Mouse (Mus musculus): ENCODE data around the gene Nsrp1. TPM values are rescaled to one million over a fixed set of nuclear protein-coding genes. Genes with fewer than 3 reads are reported as not detected.

Nsrp1 gene
- polyA plus RNA-seq, 1 experiment from 2014 or later = 70.8 TPM

DNA sequence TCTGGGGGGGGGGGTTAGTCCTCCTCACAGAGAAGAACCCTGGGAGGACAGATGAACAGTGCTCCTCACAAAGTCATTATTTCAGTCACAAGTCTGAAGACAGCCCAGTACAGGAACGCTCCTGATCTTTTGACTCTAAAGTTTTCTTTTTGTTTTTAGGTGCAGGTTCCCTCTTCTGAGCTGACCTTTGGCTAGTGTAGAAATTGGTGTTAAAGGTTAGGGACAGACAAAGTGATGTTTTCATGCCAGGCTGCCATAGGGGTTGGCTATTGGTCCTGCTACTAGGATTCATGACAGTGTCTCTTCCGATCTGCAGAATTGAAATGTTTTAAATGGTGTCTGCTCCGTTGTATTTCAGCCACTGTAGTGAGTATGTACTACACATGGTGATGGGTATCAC is 50.1 kb downstream of the Nsrp1 start:
- H3K27ac ChIP-seq (replicated peaks) = no peak overlapping the region
- no peak overlapping the region for H3K4me3 ChIP-seq
- no peaks in the 10 kb centered on the region for H3K9me3 ChIP-seq
- WGBS = 87% methylated on average over 3 of the region's 3 CpGs
- no peaks in the 10 kb centered on the region for H3K27me3 ChIP-seq (replicated peaks; ENCODE audit: low read depth, poor library complexity, severe bottlenecking)
- no peaks in the 10 kb centered on the region for H3K4me1 ChIP-seq
- no peak for DNase-seq (ENCODE audit: low spot score)
- H3K36me3 ChIP-seq (replicated peaks) = no peaks in the 10 kb centered on the region

DNA sequence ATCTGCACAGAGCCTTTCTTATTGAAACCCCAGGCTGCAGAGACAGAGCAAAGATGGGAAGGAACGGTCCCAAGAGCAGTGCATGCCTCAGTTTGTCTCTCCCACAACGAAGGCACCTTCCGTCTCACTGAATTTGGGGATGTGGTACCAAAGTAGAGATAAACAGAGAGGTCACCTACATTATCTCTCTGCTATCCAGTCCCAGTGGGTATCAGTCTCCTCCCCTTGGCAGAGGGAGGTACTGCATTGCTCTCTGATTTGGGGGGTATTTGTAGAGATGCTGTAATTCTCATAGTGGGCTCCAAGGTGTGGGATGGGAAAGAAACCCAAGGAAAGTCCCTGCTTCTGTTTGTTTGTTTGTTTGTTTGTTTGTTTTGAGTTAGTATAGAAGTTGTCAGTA is 51.7 kb downstream of the Nsrp1 start:
- H3K27ac ChIP-seq (replicated peaks) = no peak overlapping the region
- DNase-seq (ENCODE audit: low spot score) = no peak
- H3K4me1 ChIP-seq = no peaks in the 10 kb centered on the region
- WGBS = 71% methylated on average over 3 of the region's 3 CpGs
- H3K9me3 ChIP-seq = no peaks in the 10 kb centered on the region
- no peaks in the 10 kb centered on the region for H3K27me3 ChIP-seq (replicated peaks; ENCODE audit: low read depth, poor library complexity, severe bottlenecking)
- no peak overlapping the region for H3K4me3 ChIP-seq
- no peaks in the 10 kb centered on the region for H3K36me3 ChIP-seq (replicated peaks)

DNA sequence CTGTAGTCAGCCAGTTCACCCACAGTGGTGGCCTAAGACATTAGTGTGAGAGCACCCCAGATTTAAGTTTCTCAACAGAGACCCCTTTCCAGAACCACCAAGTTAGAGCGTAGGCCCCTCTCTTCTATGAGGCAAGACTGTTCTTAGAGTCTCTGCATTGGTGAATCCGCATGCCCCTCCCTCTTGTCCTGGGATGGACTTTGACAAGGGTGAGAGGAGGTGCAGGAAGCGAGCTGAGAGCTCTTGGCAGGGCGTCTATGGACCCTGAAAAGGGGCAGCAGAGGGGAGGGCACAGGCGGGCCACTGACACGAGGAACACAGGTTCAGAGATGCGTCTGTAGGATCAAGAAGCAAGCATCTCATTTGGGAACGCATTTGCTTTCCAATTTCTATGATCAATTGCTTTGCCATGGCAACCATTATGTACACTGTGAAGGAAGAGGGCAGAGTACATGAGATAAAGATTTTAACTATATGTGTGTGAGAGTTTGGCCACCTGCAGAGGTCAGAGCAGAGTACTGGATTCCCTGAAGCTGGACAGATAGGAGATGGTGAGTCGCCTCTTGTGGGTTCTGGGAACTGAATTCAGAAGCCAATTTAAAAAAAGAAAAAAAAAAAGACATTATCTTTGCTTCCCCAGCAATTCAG is 56.4 kb downstream of the Nsrp1 start:
- 75% methylated on average over 9 of the region's 9 CpGs for WGBS
- H3K9me3 ChIP-seq = no peaks in the 10 kb centered on the region
- no peak overlapping the region for H3K27ac ChIP-seq (replicated peaks)
- DNase-seq (ENCODE audit: low spot score) = no peak
- no peaks in the 10 kb centered on the region for H3K27me3 ChIP-seq (replicated peaks; ENCODE audit: low read depth, poor library complexity, severe bottlenecking)
- no peaks in the 10 kb centered on the region for H3K4me1 ChIP-seq
- H3K4me3 ChIP-seq = no peak overlapping the region
- H3K36me3 ChIP-seq (replicated peaks) = no peaks in the 10 kb centered on the region

DNA sequence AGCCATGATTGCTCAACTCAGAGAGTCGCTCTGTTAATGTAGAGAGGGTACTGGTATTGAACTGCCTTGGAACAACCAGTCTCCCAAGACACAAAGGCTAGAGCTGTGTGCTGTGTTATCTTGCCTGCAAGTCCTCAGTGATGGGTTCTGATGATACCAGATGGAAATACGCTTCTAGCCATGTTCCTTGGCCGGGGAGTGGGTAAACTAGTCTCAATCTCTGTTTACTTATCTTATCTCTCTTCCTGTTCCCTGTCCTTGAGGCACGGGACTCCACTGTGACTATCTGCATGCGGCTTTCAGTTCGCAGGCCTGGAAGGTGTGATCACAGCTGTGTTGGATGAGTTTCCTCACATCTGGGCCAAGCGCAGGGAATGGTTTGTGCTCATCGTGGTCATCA is 58.7 kb downstream of the Nsrp1 start:
- H3K4me1 ChIP-seq = no peaks in the 10 kb centered on the region
- no peaks in the 10 kb centered on the region for H3K9me3 ChIP-seq
- H3K27me3 ChIP-seq (replicated peaks; ENCODE audit: low read depth, poor library complexity, severe bottlenecking) = no peaks in the 10 kb centered on the region
- no peaks in the 10 kb centered on the region for H3K36me3 ChIP-seq (replicated peaks)
- H3K4me3 ChIP-seq = no peak overlapping the region
- DNase-seq (ENCODE audit: low spot score) = no peak
- 78% methylated on average over 8 of the region's 8 CpGs for WGBS
- H3K27ac ChIP-seq (replicated peaks) = no peak overlapping the region

DNA sequence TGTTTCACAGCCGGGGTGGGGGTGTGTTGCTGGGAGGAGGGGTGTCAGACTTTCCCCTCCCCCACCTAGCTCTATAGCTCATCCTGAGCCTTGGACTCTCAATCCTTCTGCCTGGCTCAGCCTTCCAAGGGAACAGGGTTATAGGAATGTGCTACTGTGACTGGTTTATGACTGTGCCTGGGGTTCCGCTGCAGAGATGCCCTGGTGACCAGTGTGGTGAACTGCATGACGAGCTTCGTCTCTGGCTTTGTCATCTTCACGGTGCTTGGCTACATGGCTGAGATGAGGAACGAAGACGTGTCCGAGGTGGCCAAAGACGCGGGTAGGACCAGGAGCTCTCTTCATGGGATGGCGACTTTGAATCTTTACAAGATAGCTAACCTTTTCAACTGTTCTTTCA is 60.2 kb downstream of the Nsrp1 start:
- Histone ChIP-seq H3K27me3 (replicated peaks; ENCODE audit: low read depth, poor library complexity, severe bottlenecking) (no peaks in the 10 kb centered on the region), H3K9me3 (no peaks in the 10 kb centered on the region), H3K27ac (replicated peaks) (no peak overlapping the region), H3K4me3 (no peak overlapping the region), H3K36me3 (replicated peaks) (no peaks in the 10 kb centered on the region), H3K4me1 (no peaks in the 10 kb centered on the region)
- WGBS = 85% methylated on average over 11 of the region's 11 CpGs
- no peak for DNase-seq (ENCODE audit: low spot score)

DNA sequence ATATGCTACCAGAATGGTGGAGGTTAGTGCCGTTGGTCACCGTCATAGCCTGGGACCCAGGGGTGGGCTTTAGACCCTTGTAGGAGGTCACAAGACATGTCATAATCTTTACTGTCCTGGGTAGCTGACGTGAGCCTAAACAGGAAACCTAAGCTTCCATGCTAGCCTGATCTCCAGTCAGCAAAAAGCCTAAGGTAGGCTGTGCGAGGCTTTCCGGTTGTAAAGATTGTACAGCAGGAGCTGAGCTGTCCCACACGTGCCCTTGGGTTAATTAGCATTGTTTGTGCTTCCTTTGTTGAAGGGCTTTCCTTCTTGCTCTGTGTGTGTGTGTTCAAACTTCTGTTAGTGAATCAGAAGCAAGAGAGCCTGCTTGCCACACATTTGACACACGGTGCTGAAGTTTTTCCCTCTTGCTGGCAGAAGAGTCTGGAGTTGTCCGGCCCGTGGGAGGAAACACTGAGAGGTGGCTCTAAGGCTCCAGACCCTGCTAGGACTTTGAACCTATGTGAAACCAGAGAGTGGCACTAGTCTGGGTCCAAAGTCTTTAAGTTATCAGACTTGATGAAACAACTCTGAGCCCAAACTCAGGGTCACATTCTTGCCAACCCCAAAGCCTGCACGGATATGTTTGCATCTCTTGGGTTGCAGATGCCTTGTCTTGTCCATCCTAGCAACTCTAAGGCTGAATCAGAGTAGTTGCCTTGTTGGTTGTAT is 67.3 kb downstream of the Nsrp1 start:
- Histone ChIP-seq H3K9me3 (no peaks in the 10 kb centered on the region), H3K4me1 (peaks cover 9% of the 10 kb centered on the region), H3K36me3 (replicated peaks) (no peaks in the 10 kb centered on the region), H3K27ac (replicated peaks) (no peak overlapping the region), H3K27me3 (replicated peaks; ENCODE audit: low read depth, poor library complexity, severe bottlenecking) (no peaks in the 10 kb centered on the region; the same call in 1 of the 2 replicates), H3K4me3 (no peak overlapping the region)
- 82% methylated on average over 10 of the region's 10 CpGs for WGBS
- no peak for DNase-seq (ENCODE audit: low spot score)

DNA sequence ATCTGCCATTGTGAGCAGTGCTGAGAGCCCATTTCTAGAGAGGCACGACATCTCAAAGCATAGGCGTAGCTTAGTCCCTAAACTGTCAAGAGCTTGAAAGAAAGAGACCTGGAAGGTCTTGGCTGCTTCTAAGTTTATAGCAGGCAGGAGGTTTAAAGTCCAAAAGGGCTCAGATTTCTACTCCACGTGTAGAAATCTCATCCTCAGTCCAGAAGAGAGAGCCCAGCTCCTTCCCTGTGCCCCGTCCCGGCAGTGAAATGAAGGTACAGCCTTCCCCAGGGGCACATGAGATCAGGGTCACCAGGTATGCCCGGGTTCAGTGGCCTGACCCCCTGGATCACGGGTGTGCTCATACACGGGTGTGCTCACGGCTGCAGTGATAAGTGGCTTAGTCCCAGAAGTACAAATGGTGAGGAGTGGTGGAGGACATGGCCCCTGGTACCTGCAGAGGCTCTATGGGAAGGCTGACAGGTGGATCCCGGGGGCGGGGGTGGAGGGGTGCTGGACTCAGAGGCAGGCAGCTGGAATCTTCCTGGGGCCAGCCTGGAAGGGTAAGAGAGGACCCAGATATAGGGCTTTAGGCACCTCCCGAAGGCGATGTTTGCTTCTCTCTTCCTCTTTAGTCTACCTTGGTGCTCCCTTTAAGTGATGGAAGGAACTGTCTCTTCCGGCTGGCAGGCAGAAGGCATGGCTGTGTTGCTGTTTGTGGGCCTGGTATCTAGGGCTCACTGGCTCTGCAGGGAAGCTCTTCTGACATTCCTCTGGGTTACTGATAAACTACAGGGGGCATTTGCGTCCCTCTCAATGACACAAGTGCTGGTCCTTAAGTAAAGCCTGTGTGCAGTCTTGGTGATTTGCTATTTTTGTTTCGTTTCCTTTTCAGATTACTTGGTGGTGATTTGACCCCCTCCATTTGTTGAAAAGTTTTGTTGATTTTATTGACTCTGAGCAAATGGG is 68.9 kb downstream of the Nsrp1 start:
- DNase-seq (ENCODE audit: low spot score) = no peak
- Histone ChIP-seq H3K27ac (replicated peaks) (no peak overlapping the region), H3K36me3 (replicated peaks) (no peaks in the 10 kb centered on the region), H3K9me3 (no peaks in the 10 kb centered on the region), H3K4me1 (peaks cover 12% of the 10 kb centered on the region), H3K27me3 (replicated peaks; ENCODE audit: low read depth, poor library complexity, severe bottlenecking) (peaks cover 2% of the 10 kb centered on the region; the same call in 1 of the 2 replicates), H3K4me3 (no peak overlapping the region)
- 79% methylated on average over 16 of the region's 16 CpGs for WGBS

DNA sequence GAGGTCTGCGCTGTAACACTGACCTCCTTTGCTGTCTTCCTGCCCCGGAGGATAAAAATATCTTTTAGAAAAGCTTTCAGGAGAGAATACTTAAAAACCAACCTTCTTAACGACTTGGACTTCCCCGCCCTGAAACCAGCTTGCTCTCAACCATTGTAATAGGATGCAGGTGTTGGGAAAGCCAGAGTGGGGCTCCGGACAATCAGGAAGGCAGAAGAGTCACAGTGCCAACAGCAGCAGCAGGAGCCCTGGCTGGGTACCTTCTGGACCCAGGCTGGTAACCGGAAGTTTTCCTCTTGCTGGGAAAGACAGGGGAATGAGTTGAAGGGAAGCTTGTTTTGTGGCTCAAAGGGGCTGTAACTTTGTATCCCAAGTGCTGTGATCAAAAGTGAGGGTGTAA is 71.6 kb downstream of the Nsrp1 start:
- Histone ChIP-seq H3K4me1 (peaks cover 12% of the 10 kb centered on the region), H3K27ac (replicated peaks) (no peak overlapping the region), H3K27me3 (replicated peaks; ENCODE audit: low read depth, poor library complexity, severe bottlenecking) (peaks cover 20% of the 10 kb centered on the region), H3K9me3 (no peaks in the 10 kb centered on the region), H3K36me3 (replicated peaks) (no peaks in the 10 kb centered on the region), H3K4me3 (no peak overlapping the region)
- 47% methylated on average over 6 of the region's 6 CpGs for WGBS
- no peak for DNase-seq (ENCODE audit: low spot score)

DNA sequence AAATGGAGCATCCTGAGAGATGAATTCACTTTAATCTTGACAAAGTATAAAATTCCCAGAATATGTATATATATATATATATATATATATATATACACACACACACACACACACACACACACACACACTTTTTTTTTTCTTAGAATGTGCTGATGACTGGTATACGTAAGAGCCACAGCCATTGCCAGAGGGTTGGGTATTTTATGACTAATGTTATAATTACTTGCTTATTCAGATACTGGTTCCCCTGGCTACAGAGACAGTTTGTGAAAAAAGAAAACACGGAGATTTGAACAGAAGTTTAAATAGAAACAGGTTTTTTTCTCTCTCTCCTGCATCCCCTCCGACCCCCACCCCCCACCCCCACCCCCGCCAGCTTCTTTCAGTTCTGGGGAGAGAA is 72.4 kb downstream of the Nsrp1 start:
- H3K27ac ChIP-seq (replicated peaks) = no peak overlapping the region
- peaks cover 28% of the 10 kb centered on the region for H3K27me3 ChIP-seq (replicated peaks; ENCODE audit: low read depth, poor library complexity, severe bottlenecking)
- WGBS = 53% methylated on average over 4 of the region's 4 CpGs
- no peaks in the 10 kb centered on the region for H3K36me3 ChIP-seq (replicated peaks)
- H3K9me3 ChIP-seq = no peaks in the 10 kb centered on the region
- peaks cover 12% of the 10 kb centered on the region for H3K4me1 ChIP-seq
- H3K4me3 ChIP-seq = no peak overlapping the region
- no peak for DNase-seq (ENCODE audit: low spot score)

DNA sequence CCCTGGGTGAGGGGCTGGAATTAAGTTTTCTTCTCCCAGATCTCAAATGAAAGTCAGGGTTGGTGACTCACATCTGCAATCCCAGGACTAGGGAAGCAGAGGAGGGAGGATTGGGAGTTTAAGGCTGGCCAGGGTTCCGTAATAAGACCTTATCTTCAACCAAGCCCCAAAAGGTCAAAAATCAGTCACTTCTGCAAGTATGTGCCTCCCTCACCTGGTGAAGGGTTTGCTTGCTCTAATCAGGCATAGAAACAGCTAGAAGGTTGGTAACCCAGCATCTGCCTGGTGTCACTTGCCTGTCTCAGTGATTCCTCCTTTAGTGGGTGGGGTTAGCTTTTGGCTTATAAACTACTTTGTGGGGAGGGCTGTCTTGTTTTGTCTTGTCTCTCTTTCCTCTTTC is 75.9 kb downstream of the Nsrp1 start:
- no peak for DNase-seq (ENCODE audit: low spot score)
- WGBS = 94% methylated on average over 1 of the region's 1 CpGs
- Histone ChIP-seq H3K27me3 (replicated peaks; ENCODE audit: low read depth, poor library complexity, severe bottlenecking) (peaks cover 63% of the 10 kb centered on the region), H3K27ac (replicated peaks) (no peak overlapping the region), H3K36me3 (replicated peaks) (no peaks in the 10 kb centered on the region), H3K9me3 (no peaks in the 10 kb centered on the region), H3K4me3 (no peak overlapping the region), H3K4me1 (peaks cover 27% of the 10 kb centered on the region)

DNA sequence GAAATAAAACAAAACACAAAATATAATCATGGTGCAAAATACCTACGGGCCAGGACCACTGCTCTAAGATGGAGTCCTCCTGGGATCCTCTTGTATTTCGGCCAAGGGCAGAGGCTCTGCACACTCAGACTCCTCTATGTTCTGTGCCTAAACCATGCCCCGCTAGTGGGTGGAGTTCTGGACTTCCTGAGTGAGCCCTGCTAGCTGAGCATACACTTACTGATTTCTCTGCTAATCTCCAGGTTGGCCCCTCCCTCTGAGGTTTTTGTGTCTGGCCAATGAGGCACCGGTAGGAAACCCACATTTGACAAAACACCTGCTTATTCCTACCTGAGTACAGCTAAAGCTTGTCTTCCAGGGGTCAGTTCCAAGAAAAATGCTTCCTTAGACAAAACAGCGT is 77.5 kb downstream of the Nsrp1 start:
- WGBS = 58% methylated on average over 5 of the region's 5 CpGs
- H3K36me3 ChIP-seq (replicated peaks) = no peaks in the 10 kb centered on the region
- H3K4me3 ChIP-seq = no peak overlapping the region
- H3K9me3 ChIP-seq = no peaks in the 10 kb centered on the region
- H3K27ac ChIP-seq (replicated peaks) = no peak overlapping the region
- no peak for DNase-seq (ENCODE audit: low spot score)
- peaks cover 79% of the 10 kb centered on the region for H3K27me3 ChIP-seq (replicated peaks; ENCODE audit: low read depth, poor library complexity, severe bottlenecking)
- peaks cover 28% of the 10 kb centered on the region for H3K4me1 ChIP-seq

DNA sequence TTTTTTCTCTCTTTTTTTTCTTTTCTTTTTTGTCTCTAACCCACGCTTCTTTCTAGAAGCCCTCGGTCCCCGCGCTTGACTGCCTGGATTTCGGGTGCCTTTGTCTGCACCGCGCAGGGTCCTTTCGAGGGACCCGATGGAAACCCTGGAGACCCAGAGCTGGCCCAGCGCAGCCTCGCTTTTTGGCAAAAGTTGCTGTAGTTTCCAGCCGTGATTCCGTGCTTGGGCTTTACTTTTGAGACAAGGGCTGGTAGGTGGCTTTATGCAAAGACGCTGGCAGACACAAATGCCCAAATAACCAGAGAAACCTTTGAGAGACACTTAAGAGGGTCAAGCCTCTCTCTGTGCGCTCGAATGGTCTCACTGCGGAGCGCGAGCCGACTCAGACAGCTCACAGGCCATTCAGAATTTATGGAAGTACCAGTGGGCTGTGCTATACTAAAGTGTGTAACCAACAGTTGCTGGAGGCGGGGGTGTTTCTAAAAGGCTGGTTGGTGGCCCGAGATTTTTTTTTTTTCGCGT is 79.5 kb downstream of the Nsrp1 start:
- H3K4me1 ChIP-seq = peaks cover 25% of the 10 kb centered on the region
- 13% methylated on average over 24 of the region's 24 CpGs for WGBS
- H3K27ac ChIP-seq (replicated peaks) = no peak overlapping the region; the same call in 1 of the 2 replicates
- no peaks in the 10 kb centered on the region for H3K36me3 ChIP-seq (replicated peaks)
- peaks cover 79% of the 10 kb centered on the region for H3K27me3 ChIP-seq (replicated peaks; ENCODE audit: low read depth, poor library complexity, severe bottlenecking)
- H3K9me3 ChIP-seq = no peaks in the 10 kb centered on the region
- DNase-seq (ENCODE audit: low spot score) = no peak
- H3K4me3 ChIP-seq = peak overlapping the region; percentile 60

All from embryonic facial prominence, embryonic 10.5 days (tissue).